19 mouse cellular contexts compared by ENCODE assay signal in the genomic region with DNA sequence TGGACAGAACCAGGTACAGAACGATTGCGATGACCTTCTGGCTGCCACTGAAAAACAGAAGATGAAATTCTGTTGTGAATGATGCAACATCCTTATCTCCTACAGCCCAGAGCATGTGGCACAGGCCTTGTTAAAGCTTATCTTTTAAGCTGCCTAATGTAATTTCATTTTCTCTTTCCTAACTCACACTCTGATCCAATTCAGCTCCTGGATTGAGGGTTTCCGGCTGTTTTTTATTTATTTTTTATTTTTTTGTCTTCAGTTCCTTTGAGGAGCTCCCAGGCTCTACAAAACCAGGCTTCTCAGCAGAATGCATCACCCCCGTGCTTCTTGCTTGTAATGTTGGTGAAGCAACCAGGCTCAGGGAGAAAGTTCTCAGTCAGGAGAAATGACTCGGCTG. TPM values are rescaled to one million over a fixed set of nuclear protein-coding genes. Genes with fewer than 3 reads are reported as not detected.
DNase-seq lines count a peak whose midpoint lies in the region; ATAC-seq lines count a peak whose summit lies in the region.
"Had no signal": no experiment of that assay in that cellular context is flagged by ENCODE, and none has a peak within 500 bp of the region (broad histone marks: within the 10 kb centered on the region; RNA-seq: fewer than 3 reads in every experiment).

No protein-coding gene starts in this region.

- peaks cover 64% of the 10 kb centered on the region for H3K4me1 ChIP-seq in erythroblast, embryonic 14.5 days (ENCODE audit: control insufficient read depth)
- H3K4me1 ChIP-seq in liver, embryonic 15.5 days (replicated peaks) = peaks cover 44% of the 10 kb centered on the region
- no peaks in the 10 kb centered on the region for H3K4me1 ChIP-seq in hindbrain, embryonic 16.5 days (ENCODE audit: control insufficient read depth, insufficient read depth, low read depth, low read length)
- no peaks in the 10 kb centered on the region for H3K4me1 ChIP-seq in forebrain, embryonic 13.5 days

- peak overlapping the region; percentile 93 for H3K27ac ChIP-seq in liver, embryonic 15.5 days (replicated peaks)
- H3K27ac ChIP-seq in hindbrain, embryonic 16.5 days (ENCODE audit: low read depth, low read length) = no peak overlapping the region
- H3K27ac ChIP-seq in forebrain, embryonic 13.5 days = no peak overlapping the region
- H3K27ac ChIP-seq: macrophage had no signal

- H3K4me2 ChIP-seq in liver, embryonic 15.5 days = peak overlapping the region; percentile 61
- no peak overlapping the region for H3K4me2 ChIP-seq in hindbrain, embryonic 16.5 days (ENCODE audit: low read length)
- H3K4me2 ChIP-seq in forebrain, embryonic 13.5 days = no peak overlapping the region

- H3K9me3 ChIP-seq in erythroblast, embryonic 14.5 days (ENCODE audit: control insufficient read depth, low read length) = peaks cover 7% of the 10 kb centered on the region
- no peaks in the 10 kb centered on the region for H3K9me3 ChIP-seq in liver, embryonic 15.5 days (replicated peaks)
- H3K9me3 ChIP-seq in hindbrain, embryonic 16.5 days (ENCODE audit: control insufficient read depth, low read length) = peaks cover 2% of the 10 kb centered on the region; the same call in 1 of the 2 replicates
- H3K9me3 ChIP-seq in forebrain, embryonic 13.5 days (replicated peaks) = no peaks in the 10 kb centered on the region

- peak; percentile 85 for ATAC-seq in liver, embryonic 15.5 days (ENCODE audit: insufficient read depth)
- ATAC-seq in cerebellum, adult (ENCODE audit: insufficient number of reproducible peaks, low FRiP score, low TSS enrichment) = no peak
- no peak for ATAC-seq in hindbrain, embryonic 16.5 days
- ATAC-seq in forebrain, embryonic 13.5 days = no peak
- ATAC-seq: Patski had no signal

- H3K4me3 ChIP-seq in erythroblast, embryonic 14.5 days (replicated peaks) = peak overlapping the region; percentile 54
- H3K4me3 ChIP-seq in liver, embryonic 15.5 days (replicated peaks) = peak overlapping the region; percentile 29
- no peak overlapping the region for H3K4me3 ChIP-seq in hindbrain, embryonic 16.5 days (ENCODE audit: low read length)
- H3K4me3 ChIP-seq in forebrain, embryonic 13.5 days = no peak overlapping the region

- H3K27me3 ChIP-seq in erythroblast, embryonic 14.5 days (ENCODE audit: control insufficient read depth) = no peaks in the 10 kb centered on the region
- H3K27me3 ChIP-seq in liver, embryonic 15.5 days = no peaks in the 10 kb centered on the region
- no peaks in the 10 kb centered on the region for H3K27me3 ChIP-seq in hindbrain, embryonic 16.5 days (replicated peaks; ENCODE audit: control insufficient read depth, insufficient read depth, low read length)
- no peaks in the 10 kb centered on the region for H3K27me3 ChIP-seq in forebrain, embryonic 13.5 days
- H3K27me3 ChIP-seq: Patski had no signal

- H3K36me3 ChIP-seq in erythroblast, embryonic 14.5 days (ENCODE audit: control insufficient read depth) = peaks cover 9% of the 10 kb centered on the region
- no peaks in the 10 kb centered on the region for H3K36me3 ChIP-seq in liver, embryonic 15.5 days (replicated peaks)
- H3K36me3 ChIP-seq in hindbrain, embryonic 16.5 days (ENCODE audit: control insufficient read depth, insufficient read depth, low read length) = no peaks in the 10 kb centered on the region
- no peaks in the 10 kb centered on the region for H3K36me3 ChIP-seq in forebrain, embryonic 13.5 days (ENCODE audit: poor library complexity, severe bottlenecking)

- DNase-seq in 416B (ENCODE audit: low read depth) (peak; percentile 73), MEL-GATA-1-ER (ENCODE audit: extremely low read depth, low read depth) (peak; percentile 72)
- no peak for DNase-seq in ovary, postnatal 36 days (ENCODE audit: low spot score)
- DNase-seq: cerebellum, adult 9-11 months; retina, postnatal 1 day; spleen, adult 18-20 months; thymus, postnatal 14 days had no signal

- peak overlapping the region; percentile 57 for H3K9ac ChIP-seq in liver, embryonic 15.5 days
- H3K9ac ChIP-seq in hindbrain, embryonic 16.5 days (ENCODE audit: low read depth, low read length) = no peak overlapping the region
- H3K9ac ChIP-seq in forebrain, embryonic 13.5 days = no peak overlapping the region

- 15% methylated on average over 5 of the region's 5 CpGs for WGBS in liver, embryonic 15.5 days (ENCODE audit: insufficient replicate concordance)
- 82% methylated on average over 5 of the region's 5 CpGs for WGBS in hindbrain, embryonic 16.5 days
- 87% methylated on average over 5 of the region's 5 CpGs for WGBS in forebrain, embryonic 13.5 days

RNA-seq across cellular contexts. Expression of gene Syt8, which starts 14.8 kb away (rescaled TPM):
- polyA plus RNA-seq in erythroblast, embryonic 14.5 days (2012) = not detected in 2 replicates
- 0.13 TPM in 1 of 2 replicates, not detected in the other for polyA plus RNA-seq in liver, embryonic 15.5 days (2015; fragmentation: Nextera tagmentation; extraction: Ambion mirVana)
- not detected in 2 replicates for polyA plus RNA-seq in hindbrain, embryonic 16.5 days (2015; fragmentation: Nextera tagmentation; extraction: Ambion mirVana)
- polyA plus RNA-seq in forebrain, embryonic 13.5 days (2015; fragmentation: Nextera tagmentation; extraction: Ambion mirVana) = not detected in 2 replicates
- polyA plus RNA-seq: heart, embryonic 14.5 days; hindbrain, embryonic 11.5 days; neural tube, embryonic 14.5 days had no signal

RNA-seq across cellular contexts. Expression of gene Tnni2, which starts 21.7 kb away (rescaled TPM):
- polyA plus RNA-seq in erythroblast, embryonic 14.5 days (2012) = 0.22 TPM in 1 of 2 replicates, not detected in the other
- 17.6 and 29.3 TPM in 2 replicates for polyA plus RNA-seq in liver, embryonic 15.5 days (2015; fragmentation: Nextera tagmentation; extraction: Ambion mirVana)
- polyA plus RNA-seq in hindbrain, embryonic 16.5 days (2015; fragmentation: Nextera tagmentation; extraction: Ambion mirVana) = 2.0 and 22.5 TPM in 2 replicates
- polyA plus RNA-seq in forebrain, embryonic 13.5 days (2015; fragmentation: Nextera tagmentation; extraction: Ambion mirVana) = 0.61 TPM in 1 of 2 replicates, not detected in the other

RNA-seq across cellular contexts. Expression of gene Ctsd, which starts 32.0 kb away (rescaled TPM):
- polyA plus RNA-seq in erythroblast, embryonic 14.5 days (2012) = 14.4 and 21.7 TPM in 2 replicates
- polyA plus RNA-seq in liver, embryonic 15.5 days (2015; fragmentation: Nextera tagmentation; extraction: Ambion mirVana) = 377 and 446 TPM in 2 replicates
- 356 and 378 TPM in 2 replicates for polyA plus RNA-seq in hindbrain, embryonic 16.5 days (2015; fragmentation: Nextera tagmentation; extraction: Ambion mirVana)
- 145 and 166 TPM in 2 replicates for polyA plus RNA-seq in forebrain, embryonic 13.5 days (2015; fragmentation: Nextera tagmentation; extraction: Ambion mirVana)

RNA-seq across cellular contexts. Expression of gene Gm49369, which starts 37.4 kb away (rescaled TPM):
- 19.7 and 19.8 TPM in 2 replicates for polyA plus RNA-seq in erythroblast, embryonic 14.5 days (2012)
- polyA plus RNA-seq in liver, embryonic 15.5 days (2015; fragmentation: Nextera tagmentation; extraction: Ambion mirVana) = 0.54 and 0.78 TPM in 2 replicates
- polyA plus RNA-seq in hindbrain, embryonic 16.5 days (2015; fragmentation: Nextera tagmentation; extraction: Ambion mirVana) = 6.4 TPM in 1 of 2 replicates, not detected in the other
- 1.5 TPM in 1 of 2 replicates, not detected in the other for polyA plus RNA-seq in forebrain, embryonic 13.5 days (2015; fragmentation: Nextera tagmentation; extraction: Ambion mirVana)
- polyA plus RNA-seq: heart, embryonic 14.5 days; hindbrain, embryonic 11.5 days; intestine, embryonic 14.5 days; stomach, embryonic 16.5 days had no signal

RNA-seq across cellular contexts. Expression of gene Lsp1, which starts 40.7 kb away (rescaled TPM):
- 0.05 and 0.21 TPM in 2 replicates for polyA plus RNA-seq in erythroblast, embryonic 14.5 days (2012)
- 24.5 and 27.8 TPM in 2 replicates for polyA plus RNA-seq in liver, embryonic 15.5 days (2015; fragmentation: Nextera tagmentation; extraction: Ambion mirVana)
- polyA plus RNA-seq in hindbrain, embryonic 16.5 days (2015; fragmentation: Nextera tagmentation; extraction: Ambion mirVana) = 5.5 and 6.0 TPM in 2 replicates
- polyA plus RNA-seq in forebrain, embryonic 13.5 days (2015; fragmentation: Nextera tagmentation; extraction: Ambion mirVana) = 4.2 TPM in 2 replicates

Comparison
In these comparisons a context has a peak if more than half of its experiments do, and no peak if none do; other contexts are left out.
1. H3K4me3 ChIP-seq: peak in erythroblast, embryonic 14.5 days (single experiment) and liver, embryonic 15.5 days (single experiment); none in hindbrain, embryonic 16.5 days (single experiment) and forebrain, embryonic 13.5 days (single experiment).